Mouse (Mus musculus) myocyte (in vitro differentiated cells): ENCODE data around the gene Lsg1. TPM values are rescaled to one million over a fixed set of nuclear protein-coding genes. Genes with fewer than 3 reads are reported as not detected.

Experiments used
- H3K27me3 ChIP-seq: one replicate; pipeline ENCODE4 v1.6.1; 2011; ENCODE audit not compliant: control insufficient read depth, insufficient read depth, insufficient read length
- H3K36me3 ChIP-seq: one replicate; pipeline ENCODE4 v1.6.1; 2011; ENCODE audit not compliant: control insufficient read depth, insufficient read depth
- H3K4me2 ChIP-seq: one replicate; pipeline ENCODE4 v1.6.1; 2011; ENCODE audit warnings: low read depth, control low read depth
- H3K4me3 ChIP-seq: one replicate; pipeline ENCODE4 v1.5.1; 2011; ENCODE audit warnings: mild to moderate bottlenecking, control low read depth, moderate library complexity
- H3K79me2 ChIP-seq: one replicate; pipeline ENCODE4 v1.6.1; 2011; ENCODE audit not compliant: control insufficient read depth, insufficient read depth
- H3ac ChIP-seq: one replicate; pipeline ENCODE4 v1.6.1; 2011; ENCODE audit not compliant: control insufficient read depth, insufficient read length
- CEBPB ChIP-seq: IDR thresholded peaks from 2 replicates; pipeline ENCODE4 v1.6.1; 2011; ENCODE audit warnings: mild to moderate bottlenecking, moderate library complexity; ENCODE audit not compliant: poor library complexity, insufficient read depth, severe bottlenecking
- E2F4 ChIP-seq: IDR thresholded peaks from one replicate; pipeline ENCODE4 v1.6.1; 2011; ENCODE audit warnings: mild to moderate bottlenecking, control low read depth, moderate library complexity; ENCODE audit not compliant: insufficient read depth
- MAX ChIP-seq: IDR thresholded peaks from one replicate; pipeline ENCODE4 v1.6.1; 2011; ENCODE audit warnings: low read depth, mild to moderate bottlenecking, control low read depth
- MYOD1 ChIP-seq, 3 experiments: IDR thresholded peaks; one replicate each; pipeline ENCODE4 v1.6.1; 2011; ENCODE audit warnings: control low read depth in 2 of 3, low read depth in 2 of 3, mild to moderate bottlenecking in 2 of 3, moderate library complexity in 1 of 3; ENCODE audit not compliant: insufficient read length in 2 of 3, control insufficient read depth in 1 of 3
- MYOG ChIP-seq, 3 experiments: IDR thresholded peaks; one replicate each; pipeline ENCODE4 v1.6.1; 2011; ENCODE audit warnings: control low read depth in 2 of 3, low read depth in 2 of 3, mild to moderate bottlenecking in 2 of 3; ENCODE audit not compliant: insufficient read length in 2 of 3, control insufficient read depth in 1 of 3, insufficient read depth in 1 of 3
- POLR2A ChIP-seq: IDR thresholded peaks from one replicate; pipeline ENCODE4 v1.6.1; 2011; ENCODE audit warnings: low read depth, mild to moderate bottlenecking, control low read depth, moderate library complexity; ENCODE audit not compliant: insufficient read length
- POLR2AphosphoS2 ChIP-seq: IDR thresholded peaks from one replicate; pipeline ENCODE4 v1.6.1; 2011; ENCODE audit warnings: low read depth, control low read depth; ENCODE audit not compliant: insufficient read length
- REST ChIP-seq: IDR thresholded peaks from one replicate; pipeline ENCODE4 v1.6.1; 2011; ENCODE audit warnings: mild to moderate bottlenecking, control low read depth, moderate library complexity; ENCODE audit not compliant: insufficient read depth, insufficient read length
- SRF ChIP-seq: IDR thresholded peaks from one replicate; pipeline ENCODE4 v1.6.1; 2011; ENCODE audit warnings: low read depth; ENCODE audit not compliant: control insufficient read depth, insufficient read length
- TCF12 ChIP-seq: IDR thresholded peaks from one replicate; pipeline ENCODE4 v1.6.1; 2011; ENCODE audit warnings: mild to moderate bottlenecking, control low read depth; ENCODE audit not compliant: poor library complexity, insufficient read depth, severe bottlenecking
- TCF3 ChIP-seq: IDR thresholded peaks from one replicate; pipeline ENCODE4 v1.6.1; 2011; ENCODE audit warnings: low read depth, control low read depth; ENCODE audit not compliant: insufficient read length
- USF1 ChIP-seq: IDR thresholded peaks from one replicate; pipeline ENCODE4 v1.6.1; 2011; ENCODE audit warnings: low read depth, mild to moderate bottlenecking, control low read depth, moderate library complexity
- polyA plus RNA-seq: library from polyadenylated mRNA; unstranded; fragments of >200 nt; fragmentation: generic; extraction: Trizol; gene quantifications from one replicate; pipeline ENCODE4 v1.2.1, GENCODE M21; 2012; ENCODE audit warnings: missing spikeins

Gene Lsg1
- polyA plus RNA-seq, 1 experiment, result 26.2 TPM

DNA sequence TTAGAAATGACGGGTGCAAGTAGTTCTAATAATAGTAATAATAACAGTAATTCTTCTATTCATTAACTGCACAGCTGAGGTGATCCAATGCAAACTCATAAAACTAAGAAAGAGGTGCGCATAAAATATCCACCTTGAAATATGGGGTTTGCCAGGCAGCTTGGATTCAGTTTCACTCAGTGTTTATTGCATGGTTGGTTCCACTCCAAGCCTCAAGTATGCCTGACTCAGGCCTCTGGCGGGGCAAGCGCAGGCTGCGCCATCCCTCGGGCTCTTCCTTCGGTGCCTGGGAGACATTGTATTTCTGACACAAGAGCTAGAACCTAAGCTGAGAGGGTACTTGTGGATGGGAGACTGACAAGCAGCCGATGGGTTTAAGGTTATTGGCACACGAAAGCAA, 68.8 kb downstream of the Lsg1 start:
- TF ChIP-seq TCF12, result peak; percentile 49
- TF ChIP-seq MYOD1 (IDR thresholded peaks at IDR 0.05; ENCODE audit: control insufficient read depth in 1 of 3, insufficient read length in 2 of 3, low read depth in 2 of 3), result peak in 1 of 3 experiments; percentile 52
- TF ChIP-seq TCF3, result peak; percentile 11
- TF ChIP-seq CEBPB, result no peak
- TF ChIP-seq MYOG (IDR thresholded peaks at IDR 0.05; ENCODE audit: control insufficient read depth in 1 of 3, insufficient read depth in 1 of 3, insufficient read length in 2 of 3, low read depth in 2 of 3), result peak in 1 of 3 experiments; percentile 73
- Histone ChIP-seq H3K27me3 (no peaks in the 10 kb centered on the region), H3ac (no peak overlapping the region), H3K79me2 (no peaks in the 10 kb centered on the region), H3K36me3 (no peaks in the 10 kb centered on the region), H3K4me3 (no peak overlapping the region), H3K4me2 (peak overlapping the region; percentile 90)

DNA sequence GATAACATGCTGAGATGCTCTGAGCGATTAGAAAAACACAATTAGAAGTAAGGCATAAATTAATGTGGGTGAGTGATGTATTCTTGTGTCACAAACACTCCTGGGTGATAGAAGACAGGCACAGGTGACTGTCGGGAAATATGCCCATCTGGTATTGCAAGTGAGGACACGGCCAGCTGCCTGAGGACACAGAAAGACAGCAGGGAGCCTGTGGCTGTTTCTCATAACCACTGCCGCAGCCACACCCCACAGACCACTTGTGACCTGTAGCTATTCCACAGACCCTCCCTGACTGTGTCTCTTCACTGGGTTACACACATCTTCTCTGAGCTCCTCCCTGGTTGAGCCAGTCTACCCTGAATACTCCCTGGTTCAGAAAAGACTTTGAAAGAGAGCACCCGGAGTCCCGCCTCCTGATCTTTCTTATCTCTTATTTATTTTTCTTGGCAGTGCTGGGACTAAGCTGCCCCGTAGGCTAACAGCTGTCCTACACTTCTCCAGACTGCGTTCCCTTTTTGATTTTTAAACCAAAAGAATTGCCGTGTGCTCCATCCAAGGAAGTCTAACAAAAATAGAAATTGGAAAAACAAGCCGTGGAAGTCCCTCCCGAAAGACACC, 69.6 kb downstream of the Lsg1 start:
- TF ChIP-seq TCF12, result peak; percentile 87
- no peak for TF ChIP-seq SRF
- TF ChIP-seq CEBPB, result 0 out of 2 replicates have a peak, but pooled peaks have one; percentile 57
- TF ChIP-seq E2F4, result no peak
- TF ChIP-seq POLR2A, result no peak
- TF ChIP-seq REST, result no peak
- TF ChIP-seq MYOG (IDR thresholded peaks at IDR 0.05; ENCODE audit: control insufficient read depth in 1 of 3, insufficient read depth in 1 of 3, insufficient read length in 2 of 3, low read depth in 2 of 3), result peak; percentile 88 to 98 (median 89)
- TF ChIP-seq TCF3, result peak; percentile 93
- peak; percentile 95 to 99 (median 97) for TF ChIP-seq MYOD1 (IDR thresholded peaks at IDR 0.05; ENCODE audit: control insufficient read depth in 1 of 3, insufficient read length in 2 of 3, low read depth in 2 of 3)
- no peak for TF ChIP-seq MAX
- no peak for TF ChIP-seq POLR2AphosphoS2
- TF ChIP-seq USF1, result peak; percentile 29
- Histone ChIP-seq H3ac (no peak overlapping the region), H3K4me3 (no peak overlapping the region), H3K36me3 (no peaks in the 10 kb centered on the region), H3K4me2 (peak overlapping the region; percentile 90), H3K27me3 (no peaks in the 10 kb centered on the region), H3K79me2 (no peaks in the 10 kb centered on the region)

- Histone ChIP-seq H3K4me2 (peak overlapping the region; percentile 90), H3K4me3 (no peak overlapping the region), H3K36me3 (no peaks in the 10 kb centered on the region), H3K79me2 (no peaks in the 10 kb centered on the region), H3ac (no peak overlapping the region), H3K27me3 (no peaks in the 10 kb centered on the region)
- TF ChIP-seq POLR2AphosphoS2 (no peak), TCF3 (no peak), REST (no peak), MAX (no peak), MYOG (IDR thresholded peaks at IDR 0.05; ENCODE audit: control insufficient read depth in 1 of 3, insufficient read depth in 1 of 3, insufficient read length in 2 of 3, low read depth in 2 of 3) (no peak), SRF (no peak)
These were observed 70.4 kb downstream of the Lsg1 start for GRCm38 (mm10) chr16:30516993-30517392.

DNA sequence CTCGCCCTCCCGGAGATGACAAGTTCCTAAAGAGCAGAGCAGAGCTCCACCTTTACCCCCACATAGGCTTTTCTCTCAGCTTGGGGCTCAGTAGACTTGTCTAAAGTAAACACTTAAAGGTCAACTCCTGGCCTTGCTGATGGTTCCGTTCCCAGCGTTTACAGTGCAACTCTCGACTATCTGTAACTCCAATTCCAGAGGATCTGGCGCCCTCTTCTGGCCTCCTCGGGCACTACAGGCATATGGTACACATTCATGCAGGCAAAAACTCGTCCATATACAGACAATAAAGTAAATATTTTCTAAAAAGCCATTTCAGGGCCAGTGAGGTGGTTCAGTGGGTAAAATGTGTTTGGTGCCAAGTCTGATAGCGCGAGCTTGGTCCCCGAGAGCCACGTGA, 72.0 kb downstream of the Lsg1 start:
- H3ac ChIP-seq, result no peak overlapping the region
- H3K36me3 ChIP-seq, result no peaks in the 10 kb centered on the region
- TF ChIP-seq REST, result no peak
- H3K27me3 ChIP-seq, result no peaks in the 10 kb centered on the region
- H3K4me3 ChIP-seq, result no peak overlapping the region
- H3K4me2 ChIP-seq, result no peak overlapping the region
- H3K79me2 ChIP-seq, result peaks cover 3% of the 10 kb centered on the region

DNA sequence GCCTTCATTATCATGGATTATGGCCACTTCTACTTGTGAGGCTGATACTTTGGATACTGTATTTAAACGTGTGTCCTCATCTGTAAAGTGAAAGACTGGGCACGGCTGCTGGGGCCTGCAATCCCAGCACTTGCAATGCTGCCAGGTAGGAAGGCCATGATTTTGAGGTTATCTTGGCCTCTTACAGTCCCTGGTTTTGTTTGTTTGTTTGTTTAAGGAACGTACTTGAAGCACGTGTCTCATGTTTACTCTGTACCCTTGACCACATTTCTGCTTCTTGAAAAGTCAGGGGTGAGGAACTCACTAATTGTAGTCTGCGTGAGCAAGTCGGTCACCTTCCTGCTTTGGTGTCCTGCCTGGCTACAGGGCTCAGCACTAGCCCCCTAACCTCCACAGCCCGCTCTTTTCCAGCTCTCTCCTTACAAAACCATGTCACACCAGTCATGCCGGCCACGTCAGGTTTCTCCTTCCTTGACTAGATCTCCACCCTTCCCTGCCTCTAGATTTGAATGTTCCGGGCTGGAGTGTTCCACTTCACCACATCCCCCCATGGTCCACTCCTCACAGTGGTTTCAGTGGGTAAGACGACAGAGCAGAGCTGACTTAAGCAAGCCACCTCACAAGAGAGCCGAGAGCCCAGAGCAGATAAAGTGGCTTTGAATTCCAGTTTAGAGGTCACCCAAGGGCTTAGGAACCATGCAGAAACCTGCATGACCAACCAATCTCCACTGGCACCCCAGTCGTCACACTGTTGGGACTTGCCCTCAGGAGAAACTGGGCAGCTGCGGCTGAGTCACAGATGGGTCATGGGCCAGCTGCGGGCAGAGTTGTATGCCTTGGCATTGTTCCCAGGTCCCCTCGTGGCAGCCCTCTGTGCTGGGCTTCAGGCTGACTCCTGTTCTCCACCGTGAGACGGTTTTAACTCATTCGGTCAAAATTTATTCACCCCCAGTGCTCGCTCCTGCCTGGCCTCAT, 74.1 kb downstream of the Lsg1 start:
- H3K4me2 ChIP-seq, result peak overlapping the region; percentile 88

More for the DNA sequence above, 74.1 kb downstream of the Lsg1 start:
- Histone ChIP-seq H3K4me3 (no peak overlapping the region), H3K36me3 (no peaks in the 10 kb centered on the region), H3ac (no peak overlapping the region), H3K27me3 (no peaks in the 10 kb centered on the region), H3K79me2 (peaks cover 3% of the 10 kb centered on the region)
- peak; percentile 76 to 99 (median 97) for TF ChIP-seq MYOG (IDR thresholded peaks at IDR 0.05; ENCODE audit: control insufficient read depth in 1 of 3, insufficient read depth in 1 of 3, insufficient read length in 2 of 3, low read depth in 2 of 3)
- TF ChIP-seq MYOD1 (IDR thresholded peaks at IDR 0.05; ENCODE audit: control insufficient read depth in 1 of 3, insufficient read length in 2 of 3, low read depth in 2 of 3), result peak; percentile 30 to 98 (median 96)
- no peak for TF ChIP-seq SRF
- TF ChIP-seq E2F4, result no peak
- TF ChIP-seq TCF3, result peak; percentile 92
- no peak for TF ChIP-seq POLR2AphosphoS2
- peak; percentile 1 for TF ChIP-seq USF1
- TF ChIP-seq CEBPB, result 0 out of 2 replicates have a peak, but pooled peaks have one; percentile 13
- TF ChIP-seq REST, result no peak
- TF ChIP-seq TCF12, result peak; percentile 89
- TF ChIP-seq POLR2A, result peak; percentile 9
- no peak for TF ChIP-seq MAX
